Mouse (Mus musculus): Measurements from ENCODE around the gene Speg.

The Speg gene

GRCm38 (mm10) chr1:75398761-75399402 is 23.8 kb downstream of the Speg start:
- DNase-seq, result peak; percentile 81 to 87

GRCm38 (mm10) chr1:75399755-75400492 is 24.8 kb downstream of the Speg start:
- peak in 1 of 2 experiments; percentile 25 for DNase-seq

- DNase-seq, result no peak
Measured at GRCm38 (mm10) chr1:75400493-75401115, 25.5 kb downstream of the Speg start.

GRCm38 (mm10) chr1:75405547-75405946 is 30.4 kb downstream of the Speg start:
- no peak for DNase-seq

- DNase-seq, result no peak
Measured at GRCm38 (mm10) chr1:75406173-75406572, 31.1 kb downstream of the Speg start.

- no peak for DNase-seq
Measured at GRCm38 (mm10) chr1:75407056-75407455, 32.0 kb downstream of the Speg start.

- DNase-seq, result no peak
Measured at GRCm38 (mm10) chr1:75408210-75408609, 33.1 kb downstream of the Speg start.

- DNase-seq, result no peak
Measured at GRCm38 (mm10) chr1:75409950-75410349, 34.9 kb downstream of the Speg start.

- DNase-seq, result no peak
Measured at GRCm38 (mm10) chr1:75412196-75412595, 37.1 kb downstream of the Speg start.

GRCm38 (mm10) chr1:75413749-75414148 is 38.7 kb downstream of the Speg start:
- DNase-seq, result no peak

- no peak for DNase-seq
Measured at GRCm38 (mm10) chr1:75421794-75422193, 46.7 kb downstream of the Speg start.

- DNase-seq, result no peak
Measured at GRCm38 (mm10) chr1:75422216-75422822, 47.2 kb downstream of the Speg start.

- DNase-seq, result no peak
Measured at GRCm38 (mm10) chr1:75422823-75423471, 47.9 kb downstream of the Speg start.

- no peak for DNase-seq
Measured at GRCm38 (mm10) chr1:75423780-75424390, 48.8 kb downstream of the Speg start.

- DNase-seq, result no peak
Measured at GRCm38 (mm10) chr1:75425796-75426471, 50.8 kb downstream of the Speg start.

GRCm38 (mm10) chr1:75435475-75436328 is 60.6 kb downstream of the Speg start, which contains the start of gene Gmppa:
TSS of gene Gmppa (plus strand) at chr1:75435930.
- DNase-seq, result peak; percentile 85 to 90

GRCm38 (mm10) chr1:75438782-75439181 is 63.7 kb downstream of the Speg start:
- DNase-seq, result no peak

- DNase-seq, result no peak
Measured at GRCm38 (mm10) chr1:75440661-75441060, 65.6 kb downstream of the Speg start.

GRCm38 (mm10) chr1:75441471-75441996 is 66.4 kb downstream of the Speg start:
- no peak for DNase-seq

- DNase-seq, result no peak
Measured at GRCm38 (mm10) chr1:75442171-75442570, 67.1 kb downstream of the Speg start.

GRCm38 (mm10) chr1:75442811-75443210 is 67.7 kb downstream of the Speg start:
- no peak for DNase-seq

All from lung, adult 18-20 months (tissue).